Mouse (Mus musculus) layer of hippocampus, postnatal 36 days (tissue): ENCODE data around the gene BC049352. TPM values are rescaled to one million over a fixed set of nuclear protein-coding genes. Genes with fewer than 3 reads are reported as not detected.

Experiments used
- DNase-seq, 2 experiments: peaks; one replicate each; pipeline ENCODE4 v3.0.0; 2022
- total RNA-seq, 2 experiments: library from RNA; stranded (reverse); gene quantifications; 2 replicates each; pipeline ENCODE4 v1.2.3; 2021

Gene BC049352
- under 1 TPM; 0.20 to 0.62 TPM for total RNA-seq

- DNase-seq = no peak
Measured at GRCm38 (mm10) chr9:45181770-45182169, at the start of gene BC049352. BC049352 (plus strand) TSS chr9:45182007.

- DNase-seq = no peak
Measured at GRCm38 (mm10) chr9:45133484-45134310, 48.1 kb upstream of the BC049352 start.

DNA sequence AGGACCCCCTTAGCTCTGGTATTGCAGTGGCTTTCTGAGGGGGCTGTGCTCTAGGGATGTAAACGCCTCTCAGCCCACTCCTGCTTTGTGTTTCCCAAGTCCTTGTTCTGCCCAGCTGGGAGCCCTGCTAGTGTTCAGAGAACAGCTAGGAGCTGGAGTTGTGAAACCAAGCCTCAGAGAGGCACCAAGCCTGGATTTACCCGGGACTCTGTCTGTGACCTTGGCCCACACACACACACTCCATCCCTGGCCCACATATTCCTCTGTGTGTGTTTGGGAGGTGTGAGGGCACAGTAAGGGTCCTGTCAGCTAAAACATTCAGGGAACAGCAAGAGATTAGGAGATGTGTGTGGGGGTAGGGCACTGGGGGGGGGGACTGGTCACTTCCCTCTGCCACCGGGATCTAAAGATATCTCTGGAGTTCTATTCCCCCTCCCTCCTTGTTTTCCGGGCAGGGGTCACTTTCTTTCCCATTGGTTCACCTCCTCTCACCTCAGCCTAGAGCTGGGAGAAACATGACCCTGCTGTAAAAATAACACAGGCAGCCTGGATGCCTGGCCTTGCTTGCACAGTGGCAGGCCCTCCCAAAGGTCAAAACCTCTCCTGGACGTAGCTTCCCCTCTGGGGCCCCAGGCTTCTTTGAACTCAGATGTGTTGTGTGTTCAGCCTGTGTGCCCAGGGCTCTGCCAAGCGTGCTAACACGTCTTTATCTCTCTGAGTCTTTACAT lies 45.2 kb upstream of the BC049352 start:
- DNase-seq = no peak

GRCm38 (mm10) chr9:45138191-45139032 lies 43.4 kb upstream of the BC049352 start, which contains the start of gene Scn4b:
Scn4b (plus strand) TSS chr9:45138395.
- peak in 1 of 2 experiments; percentile 40 for DNase-seq

- no peak for DNase-seq
Measured at GRCm38 (mm10) chr9:45139082-45139481, 42.7 kb upstream of the BC049352 start.

GRCm38 (mm10) chr9:45140945-45141344 lies 40.9 kb upstream of the BC049352 start:
- DNase-seq = no peak

GRCm38 (mm10) chr9:45142686-45143085 lies 39.1 kb upstream of the BC049352 start:
- no peak for DNase-seq

DNA sequence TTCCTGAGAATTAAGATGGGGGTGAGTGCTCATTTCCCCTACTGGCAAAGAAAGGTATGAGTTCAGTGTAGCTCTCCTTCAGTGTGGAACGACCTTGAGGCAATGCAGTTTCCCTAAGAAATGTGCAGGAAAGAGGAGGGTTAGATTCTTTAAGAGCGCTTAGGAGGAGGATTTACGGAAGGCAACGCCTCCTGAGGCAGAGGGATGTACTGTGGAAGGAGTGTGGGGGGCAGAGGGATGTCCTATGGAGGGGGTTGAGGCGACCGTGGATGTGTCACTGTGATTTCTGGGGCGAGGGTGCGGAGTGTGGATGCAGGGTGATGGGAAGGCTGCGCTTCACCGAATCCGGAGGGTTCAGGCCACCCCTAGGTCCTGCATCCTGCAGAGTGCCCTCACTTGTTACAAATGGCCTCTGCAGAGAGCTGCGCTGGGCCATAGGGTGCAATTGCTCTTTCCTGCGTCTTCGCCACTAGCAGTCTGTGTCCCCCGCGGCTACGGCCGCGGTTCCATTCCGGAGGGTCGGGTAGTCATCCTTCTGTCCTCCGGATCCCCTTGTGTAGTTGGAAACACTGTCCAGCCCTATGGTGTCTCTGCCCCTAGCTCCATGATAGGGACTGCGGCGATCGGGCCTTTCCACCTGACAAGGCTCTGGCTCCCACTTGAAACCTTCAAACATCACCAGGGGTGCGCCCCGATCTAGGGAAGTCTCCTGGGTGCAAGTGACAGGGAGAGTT lies 36.1 kb upstream of the BC049352 start:
- DNase-seq = peak in 1 of 2 experiments; percentile 21

DNA sequence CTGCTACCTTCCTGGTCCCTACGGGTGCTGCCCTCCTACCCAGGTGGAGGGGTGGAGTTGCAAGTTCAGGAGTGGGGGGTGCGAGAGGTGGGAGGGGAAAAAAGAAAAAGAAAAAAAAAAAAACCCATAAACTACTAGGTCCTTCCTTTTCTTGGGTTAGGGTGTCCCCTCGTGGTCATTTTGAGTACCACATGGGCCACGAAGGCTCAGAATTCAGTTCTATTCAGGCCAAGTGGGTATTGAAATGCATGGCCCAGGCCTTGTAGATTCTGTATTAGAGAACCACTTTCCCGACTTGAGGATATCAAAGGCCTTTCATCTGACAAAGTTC lies 35.6 kb upstream of the BC049352 start:
- peak; percentile 70 to 79 for DNase-seq

DNA sequence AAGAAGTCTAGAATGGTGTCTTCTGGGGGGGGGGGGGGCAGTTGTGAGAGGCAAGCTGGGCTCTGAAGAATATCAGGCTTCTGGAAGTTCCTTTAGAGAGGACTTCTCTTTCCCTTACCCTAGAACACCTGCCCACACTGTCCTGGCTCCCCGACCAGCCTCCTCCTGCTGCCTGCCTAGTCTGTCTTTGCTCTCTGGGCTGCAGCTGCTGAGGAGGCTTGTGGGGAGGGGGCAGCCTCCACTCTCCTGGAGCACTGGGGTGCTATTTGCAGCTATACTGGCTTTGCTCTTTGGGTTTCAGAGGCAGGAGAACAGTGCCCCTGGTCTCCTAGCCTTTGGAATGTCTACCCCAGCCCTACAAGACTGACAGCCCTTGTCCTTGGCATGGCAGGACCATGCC lies 30.9 kb upstream of the BC049352 start:
- no peak for DNase-seq

DNA sequence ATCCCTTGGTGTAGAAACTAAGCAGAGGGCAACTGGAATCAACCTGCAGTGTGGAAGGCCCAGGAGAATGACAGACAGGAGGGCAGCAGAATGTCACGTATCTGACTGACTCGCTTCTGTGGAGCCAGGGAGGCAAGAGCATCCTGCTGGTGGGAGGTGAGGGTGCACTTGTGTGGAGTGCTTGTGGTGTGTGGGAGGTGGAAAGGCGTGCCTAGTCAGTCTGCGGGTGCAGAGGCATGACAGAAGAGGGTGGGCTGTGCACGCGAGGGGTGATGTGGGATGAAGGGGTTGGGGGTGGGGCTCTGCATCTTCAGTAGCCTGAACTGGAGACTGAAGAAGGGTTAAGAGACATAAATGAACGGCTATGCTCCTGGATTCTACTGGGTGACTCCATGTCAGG lies 28.4 kb upstream of the BC049352 start:
- DNase-seq = no peak

- no peak for DNase-seq
Measured at GRCm38 (mm10) chr9:45167903-45168302, 13.9 kb upstream of the BC049352 start.

- no peak for DNase-seq
Measured at GRCm38 (mm10) chr9:45170150-45170549, 11.7 kb upstream of the BC049352 start.

DNA sequence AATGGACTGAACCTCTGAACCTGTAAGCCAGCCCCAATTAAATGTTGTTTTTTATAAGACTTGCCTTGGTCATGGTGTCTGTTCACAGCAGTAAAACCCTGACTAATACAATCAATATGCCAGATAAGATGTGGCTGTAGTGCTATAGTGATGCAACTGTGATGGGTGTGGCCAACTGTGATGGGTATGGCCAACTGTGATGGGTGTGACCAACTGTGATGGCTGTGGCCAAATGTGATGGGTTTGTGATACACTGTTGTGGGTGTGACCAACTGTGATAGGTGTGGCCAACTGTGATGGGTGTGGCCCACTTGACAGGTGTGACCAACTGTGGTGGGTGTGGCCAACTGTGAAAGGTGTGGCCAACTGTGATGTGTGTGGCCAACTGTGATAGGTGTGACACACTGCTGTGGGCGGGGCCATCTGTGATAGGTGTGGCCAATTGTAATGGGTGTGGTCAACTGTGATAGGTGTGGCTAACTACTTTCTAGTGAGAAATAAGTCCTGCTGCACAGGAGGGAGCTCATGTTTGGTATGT lies 10.7 kb upstream of the BC049352 start:
- DNase-seq = no peak

- no peak for DNase-seq
Measured at GRCm38 (mm10) chr9:45173475-45173874, 8.3 kb upstream of the BC049352 start.

- DNase-seq = no peak
Measured at GRCm38 (mm10) chr9:45179282-45179681, 2.5 kb upstream of the BC049352 start.

DNA sequence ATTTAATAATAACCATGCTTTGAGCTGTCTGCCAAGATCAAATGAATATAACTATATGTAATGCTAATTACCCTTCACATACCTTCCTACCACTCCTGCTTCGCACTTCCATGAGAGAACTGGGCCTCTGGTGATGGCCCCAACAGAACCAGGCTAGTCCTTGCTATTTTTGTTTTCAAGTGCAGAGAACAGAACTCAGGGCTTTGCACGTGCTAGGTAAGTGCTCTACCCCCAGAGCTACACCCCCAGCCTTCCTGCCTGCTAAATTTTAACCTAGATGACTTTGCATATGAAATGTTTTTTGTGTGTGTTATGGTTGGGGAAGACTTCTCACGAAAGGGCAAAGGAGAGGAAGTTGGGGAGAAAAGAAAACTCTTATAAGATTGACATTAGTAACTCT lies 714 bp downstream of the BC049352 start:
- no peak for DNase-seq

GRCm38 (mm10) chr9:45183266-45183665 lies 1.5 kb downstream of the BC049352 start:
- no peak for DNase-seq

DNA sequence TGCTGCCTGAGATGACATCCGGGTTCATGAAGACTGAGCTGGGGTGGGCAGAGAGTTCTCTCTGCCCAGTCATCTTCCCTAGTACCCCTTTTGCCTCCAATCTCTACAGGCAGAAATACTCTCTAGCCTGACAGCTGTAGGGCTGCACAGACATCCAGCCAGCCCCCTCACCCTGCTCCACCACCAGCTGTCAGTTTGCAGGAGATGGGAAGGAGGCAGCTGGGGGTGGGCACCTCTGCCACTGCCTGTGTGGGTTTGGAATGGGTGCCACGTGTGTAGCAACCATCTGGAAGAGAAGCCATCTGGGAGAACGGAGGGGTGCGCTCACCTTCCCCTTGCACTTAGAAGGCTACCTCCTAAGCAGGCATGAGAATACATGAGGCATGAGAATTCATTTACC lies 3.4 kb downstream of the BC049352 start:
- DNase-seq = peak; percentile 36 to 37

GRCm38 (mm10) chr9:45188570-45189563 lies 7.1 kb downstream of the BC049352 start:
- no peak for DNase-seq
